Mouse (Mus musculus): Measurements from ENCODE around the gene Pir. TPM values are rescaled to one million over a fixed set of nuclear protein-coding genes. Genes with fewer than 3 reads are reported as not detected.

The Pir gene
- polyA plus RNA-seq, 1 experiment from 2014 or later: 11.3 TPM

- Histone ChIP-seq H3K4me1 (ENCODE audit: control insufficient read depth, insufficient read depth, low read length) (no peaks in the 10 kb centered on the region), H3K36me3 (ENCODE audit: control insufficient read depth, insufficient read depth, low read length) (no peaks in the 10 kb centered on the region), H3K9me3 (ENCODE audit: control insufficient read depth, low read length) (no peaks in the 10 kb centered on the region), H3K27me3 (ENCODE audit: control insufficient read depth, insufficient read depth, low read length) (no peaks in the 10 kb centered on the region; the same call in 1 of the 2 replicates), H3K4me3 (ENCODE audit: low read length) (no peak overlapping the region), H3K4me2 (replicated peaks; ENCODE audit: low read depth, low read length) (no peak overlapping the region), H3K27ac (ENCODE audit: low read depth, low read length) (no peak overlapping the region), H3K9ac (ENCODE audit: low read depth, low read length) (no peak overlapping the region)
- ATAC-seq (ENCODE audit: low FRiP score, low TSS enrichment): no peak
- 74% methylated on average over 9 of the region's 9 CpGs for WGBS
These were observed 137.2 kb downstream of the Pir start for GRCm38 (mm10) chrX:164406133-164407022.

GRCm38 (mm10) chrX:164408301-164408927, 139.2 kb downstream of the Pir start:
- Histone ChIP-seq H3K4me2 (replicated peaks; ENCODE audit: low read depth, low read length) (no peak overlapping the region), H3K9ac (ENCODE audit: low read depth, low read length) (no peak overlapping the region), H3K4me3 (ENCODE audit: low read length) (no peak overlapping the region), H3K36me3 (ENCODE audit: control insufficient read depth, insufficient read depth, low read length) (no peaks in the 10 kb centered on the region), H3K4me1 (ENCODE audit: control insufficient read depth, insufficient read depth, low read length) (no peaks in the 10 kb centered on the region), H3K27me3 (ENCODE audit: control insufficient read depth, insufficient read depth, low read length) (no peaks in the 10 kb centered on the region; the same call in 1 of the 2 replicates), H3K9me3 (ENCODE audit: control insufficient read depth, low read length) (no peaks in the 10 kb centered on the region), H3K27ac (ENCODE audit: low read depth, low read length) (no peak overlapping the region)
- ATAC-seq (ENCODE audit: low FRiP score, low TSS enrichment): no peak
- WGBS: 78% methylated on average over 3 of the region's 3 CpGs

GRCm38 (mm10) chrX:164410562-164410961, 141.4 kb downstream of the Pir start:
- no peaks in the 10 kb centered on the region; the same call in 1 of the 2 replicates for H3K27me3 ChIP-seq (ENCODE audit: control insufficient read depth, insufficient read depth, low read length)
- no peaks in the 10 kb centered on the region for H3K9me3 ChIP-seq (ENCODE audit: control insufficient read depth, low read length)
- H3K9ac ChIP-seq (ENCODE audit: low read depth, low read length): no peak overlapping the region
- H3K4me3 ChIP-seq (ENCODE audit: low read length): no peak overlapping the region
- 70% methylated on average over 1 of the region's 1 CpGs for WGBS
- H3K4me2 ChIP-seq (replicated peaks; ENCODE audit: low read depth, low read length): no peak overlapping the region
- no peaks in the 10 kb centered on the region for H3K4me1 ChIP-seq (ENCODE audit: control insufficient read depth, insufficient read depth, low read length)
- no peak overlapping the region for H3K27ac ChIP-seq (ENCODE audit: low read depth, low read length)
- ATAC-seq (ENCODE audit: low FRiP score, low TSS enrichment): no peak
- H3K36me3 ChIP-seq (ENCODE audit: control insufficient read depth, insufficient read depth, low read length): no peaks in the 10 kb centered on the region

GRCm38 (mm10) chrX:164416803-164417202, 147.6 kb downstream of the Pir start:
- Histone ChIP-seq H3K4me1 (ENCODE audit: control insufficient read depth, insufficient read depth, low read length) (no peaks in the 10 kb centered on the region), H3K27me3 (ENCODE audit: control insufficient read depth, insufficient read depth, low read length) (peaks cover 3% of the 10 kb centered on the region; the same call in 1 of the 2 replicates), H3K4me2 (replicated peaks; ENCODE audit: low read depth, low read length) (no peak overlapping the region), H3K4me3 (ENCODE audit: low read length) (no peak overlapping the region), H3K27ac (ENCODE audit: low read depth, low read length) (no peak overlapping the region), H3K9ac (ENCODE audit: low read depth, low read length) (no peak overlapping the region), H3K9me3 (ENCODE audit: control insufficient read depth, low read length) (no peaks in the 10 kb centered on the region), H3K36me3 (ENCODE audit: control insufficient read depth, insufficient read depth, low read length) (no peaks in the 10 kb centered on the region)
- 81% methylated on average over 2 of the region's 2 CpGs for WGBS
- ATAC-seq (ENCODE audit: low FRiP score, low TSS enrichment): no peak

- Histone ChIP-seq H3K9ac (ENCODE audit: low read depth, low read length) (no peak overlapping the region), H3K36me3 (ENCODE audit: control insufficient read depth, insufficient read depth, low read length) (0 out of 2 replicates have a peak, but pooled peaks cover under 1% of the 10 kb centered on the region), H3K4me1 (ENCODE audit: control insufficient read depth, insufficient read depth, low read length) (no peaks in the 10 kb centered on the region), H3K9me3 (ENCODE audit: control insufficient read depth, low read length) (no peaks in the 10 kb centered on the region), H3K27me3 (ENCODE audit: control insufficient read depth, insufficient read depth, low read length) (peaks cover 3% of the 10 kb centered on the region; the same call in 1 of the 2 replicates), H3K27ac (ENCODE audit: low read depth, low read length) (no peak overlapping the region), H3K4me2 (replicated peaks; ENCODE audit: low read depth, low read length) (no peak overlapping the region), H3K4me3 (ENCODE audit: low read length) (no peak overlapping the region)
- ATAC-seq (ENCODE audit: low FRiP score, low TSS enrichment): no peak
These were observed 148.8 kb downstream of the Pir start for GRCm38 (mm10) chrX:164418008-164418407.

- Histone ChIP-seq H3K4me2 (replicated peaks; ENCODE audit: low read depth, low read length) (peak within 1 kb of the TSS; percentile 49), H3K36me3 (ENCODE audit: control insufficient read depth, insufficient read depth, low read length) (peaks cover 11% of the 10 kb centered on the region; the same call in 1 of the 2 replicates), H3K27me3 (ENCODE audit: control insufficient read depth, insufficient read depth, low read length) (peaks cover 3% of the 10 kb centered on the region; the same call in 1 of the 2 replicates), H3K27ac (ENCODE audit: low read depth, low read length) (peak within 1 kb of the TSS; percentile 47; the same call in 1 of the 2 replicates), H3K4me3 (ENCODE audit: low read length) (peak within 1 kb of the TSS; percentile 58), H3K9me3 (ENCODE audit: control insufficient read depth, low read length) (no peaks in the 10 kb centered on the region), H3K9ac (ENCODE audit: low read depth, low read length) (peak within 1 kb of the TSS; percentile 69), H3K4me1 (ENCODE audit: control insufficient read depth, insufficient read depth, low read length) (no peaks in the 10 kb centered on the region)
- peak; percentile 99 for ATAC-seq (ENCODE audit: low FRiP score, low TSS enrichment)
- WGBS: 27% methylated on average over 40 of the region's 40 CpGs
These were observed 150.3 kb downstream of the Pir start, which contains the start of gene Piga for GRCm38 (mm10) chrX:164419471-164419939. Piga (plus strand) TSS chrX:164419787.

- ATAC-seq (ENCODE audit: low FRiP score, low TSS enrichment): no peak; the same call in 1 of the 2 replicates
- H3K27me3 ChIP-seq (ENCODE audit: control insufficient read depth, insufficient read depth, low read length): peaks cover 3% of the 10 kb centered on the region; the same call in 1 of the 2 replicates
- H3K36me3 ChIP-seq (ENCODE audit: control insufficient read depth, insufficient read depth, low read length): peaks cover 11% of the 10 kb centered on the region; the same call in 1 of the 2 replicates
- peak overlapping the region; percentile 69 for H3K9ac ChIP-seq (ENCODE audit: low read depth, low read length)
- H3K4me1 ChIP-seq (ENCODE audit: control insufficient read depth, insufficient read depth, low read length): no peaks in the 10 kb centered on the region
- WGBS: 28% methylated on average over 13 of the region's 13 CpGs
- H3K4me3 ChIP-seq (ENCODE audit: low read length): peak overlapping the region; percentile 58
- H3K27ac ChIP-seq (ENCODE audit: low read depth, low read length): peak overlapping the region; percentile 47; the same call in 1 of the 2 replicates
- H3K4me2 ChIP-seq (replicated peaks; ENCODE audit: low read depth, low read length): peak overlapping the region; percentile 49
- H3K9me3 ChIP-seq (ENCODE audit: control insufficient read depth, low read length): no peaks in the 10 kb centered on the region
These were observed 150.8 kb downstream of the Pir start for GRCm38 (mm10) chrX:164419955-164420354.

GRCm38 (mm10) chrX:164420518-164420917, 151.3 kb downstream of the Pir start:
- no peak for ATAC-seq (ENCODE audit: low FRiP score, low TSS enrichment)
- 50% methylated on average over 3 of the region's 3 CpGs for WGBS
- peaks cover 11% of the 10 kb centered on the region; the same call in 1 of the 2 replicates for H3K36me3 ChIP-seq (ENCODE audit: control insufficient read depth, insufficient read depth, low read length)
- peak overlapping the region; percentile 58 for H3K4me3 ChIP-seq (ENCODE audit: low read length)
- H3K27me3 ChIP-seq (ENCODE audit: control insufficient read depth, insufficient read depth, low read length): peaks cover 3% of the 10 kb centered on the region; the same call in 1 of the 2 replicates
- no peaks in the 10 kb centered on the region for H3K9me3 ChIP-seq (ENCODE audit: control insufficient read depth, low read length)
- H3K4me2 ChIP-seq (replicated peaks; ENCODE audit: low read depth, low read length): peak overlapping the region; percentile 49
- peak overlapping the region; percentile 69; the same call in 1 of the 2 replicates for H3K9ac ChIP-seq (ENCODE audit: low read depth, low read length)
- no peaks in the 10 kb centered on the region for H3K4me1 ChIP-seq (ENCODE audit: control insufficient read depth, insufficient read depth, low read length)
- no peak overlapping the region for H3K27ac ChIP-seq (ENCODE audit: low read depth, low read length)

Measured in kidney, embryonic 14.5 days (tissue).